Mouse (Mus musculus) urinary bladder, adult 2 months (tissue): ENCODE measurements around the gene Crmp1. TPM values are rescaled to one million over a fixed set of nuclear protein-coding genes. Genes with fewer than 3 reads are reported as not detected.

ENCODE experiments used
- DNase-seq: peaks from one replicate; pipeline ENCODE4 v3.0.0; 2022; ENCODE audit warnings: low spot score
- polyA plus RNA-seq: library from polyadenylated mRNA; depleted of rRNA; stranded (reverse); fragments of >200 nt; gene quantifications from 2 replicates; pipeline ENCODE4 v1.2.3, GENCODE M21; 2012

Gene Crmp1
- polyA plus RNA-seq, 1 experiment = 0.41 TPM

- DNase-seq = no peak
Observed at GRCm38 (mm10) chr5:37240550-37240949, 1.2 kb upstream of the Crmp1 start.

- no peak for DNase-seq
Observed at GRCm38 (mm10) chr5:37241224-37241623, 516 bp upstream of the Crmp1 start.

- no peak for DNase-seq
Observed at GRCm38 (mm10) chr5:37242360-37243168, 824 bp downstream of the Crmp1 start.

DNA sequence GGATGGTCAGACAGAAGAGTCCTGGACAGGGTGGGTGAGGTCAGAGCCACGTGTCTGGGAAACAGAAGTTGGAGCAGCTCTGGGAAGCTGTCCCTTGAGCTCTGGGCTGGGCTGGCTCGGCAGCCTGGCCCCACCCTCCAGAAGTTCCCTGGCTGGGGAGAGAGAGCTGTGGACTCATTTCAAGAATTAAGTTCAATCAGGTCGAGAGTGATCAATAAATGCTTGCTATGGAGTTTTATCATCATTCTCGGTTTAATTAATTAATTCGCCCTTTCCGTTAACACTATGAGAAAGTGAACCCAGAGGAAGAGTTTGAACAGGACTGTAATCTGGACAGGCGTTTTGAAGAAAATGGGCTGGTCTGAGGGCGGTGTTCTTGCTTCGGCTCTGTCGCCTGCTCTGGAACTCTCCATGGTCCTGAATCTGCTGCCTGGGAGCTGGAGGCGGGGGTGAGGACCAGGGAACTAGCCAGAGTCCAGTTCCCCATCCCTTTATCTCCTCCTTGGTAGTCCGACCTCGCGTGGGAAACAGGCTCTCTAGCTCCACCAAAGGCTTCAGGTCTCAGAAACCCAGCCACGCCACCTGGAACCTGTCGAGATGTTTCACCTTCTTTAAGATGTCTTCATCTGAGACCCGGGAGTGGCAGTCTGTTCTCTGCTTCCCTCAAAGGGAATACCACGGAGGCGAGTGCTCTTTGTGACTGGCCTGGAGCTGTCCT is 1.6 kb downstream of the Crmp1 start:
- DNase-seq = no peak

DNA sequence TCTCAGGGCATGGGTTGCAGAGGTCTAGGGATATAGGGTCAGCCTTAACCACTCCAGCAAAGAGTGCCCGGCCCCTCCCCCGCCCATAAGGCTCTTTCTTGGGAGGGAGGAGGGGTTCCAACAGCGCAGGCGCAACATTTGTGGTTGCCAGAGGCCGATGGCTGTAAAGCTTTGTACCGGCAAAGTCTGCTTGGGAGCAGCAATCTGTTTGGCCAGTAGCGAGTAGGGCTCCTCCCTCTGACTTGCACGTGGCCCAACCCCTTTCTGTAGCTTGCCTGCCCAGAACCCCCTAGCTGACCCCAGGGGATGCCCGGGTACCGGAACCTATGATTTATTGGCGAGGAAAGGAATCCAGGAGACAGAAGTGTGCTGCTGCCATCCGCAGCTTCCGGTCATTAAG is 2.4 kb downstream of the Crmp1 start:
- DNase-seq = no peak

- DNase-seq = no peak
Observed at GRCm38 (mm10) chr5:37244666-37245242, 3.0 kb downstream of the Crmp1 start.

GRCm38 (mm10) chr5:37245651-37246050 is 3.9 kb downstream of the Crmp1 start:
- DNase-seq = no peak

GRCm38 (mm10) chr5:37246138-37246910 is 4.6 kb downstream of the Crmp1 start:
- no peak for DNase-seq

GRCm38 (mm10) chr5:37247456-37247855 is 5.7 kb downstream of the Crmp1 start:
- DNase-seq = no peak

DNA sequence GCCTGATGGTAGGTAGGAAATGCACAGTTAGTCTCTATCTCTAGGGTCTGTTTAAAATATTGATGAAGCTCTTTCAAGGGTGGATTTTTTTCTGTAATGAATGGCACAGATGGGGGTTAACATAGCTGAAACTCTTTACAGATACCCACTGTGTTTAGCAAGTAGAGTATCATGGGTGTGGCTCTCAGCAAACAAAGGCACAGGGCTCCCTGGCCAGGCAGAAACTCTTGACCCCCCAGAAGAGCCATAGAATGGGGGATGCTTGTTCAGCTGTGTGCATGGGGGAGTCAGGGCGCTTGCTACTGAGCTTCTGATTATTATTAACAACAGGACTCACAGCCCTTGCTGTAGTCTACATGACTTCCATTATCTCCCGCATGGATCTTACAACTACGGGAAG is 7.1 kb downstream of the Crmp1 start:
- DNase-seq = no peak

- DNase-seq = no peak
Observed at GRCm38 (mm10) chr5:37251596-37251995, 9.9 kb downstream of the Crmp1 start.

GRCm38 (mm10) chr5:37252101-37252804 is 10.5 kb downstream of the Crmp1 start:
- no peak for DNase-seq

DNA sequence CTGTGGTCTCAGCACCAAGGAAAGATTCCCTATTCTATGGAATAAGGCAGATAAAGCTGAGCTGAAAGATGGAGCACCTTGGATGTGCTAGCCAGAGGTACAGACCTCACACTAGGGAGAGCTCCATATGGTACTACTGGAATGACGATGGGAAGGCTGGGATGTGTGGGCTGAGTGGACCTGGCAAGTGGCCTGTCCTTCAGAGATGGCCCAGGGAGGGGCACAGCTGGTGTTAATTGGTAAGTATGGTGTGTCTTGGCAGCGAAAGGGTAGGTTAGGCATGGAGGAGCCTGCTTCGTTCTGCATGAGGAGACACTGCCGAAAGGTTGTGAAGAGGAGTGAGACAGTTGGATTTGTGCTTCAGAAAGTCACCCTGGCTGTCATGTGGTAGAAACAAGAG is 12.8 kb downstream of the Crmp1 start:
- no peak for DNase-seq

- no peak for DNase-seq
Observed at GRCm38 (mm10) chr5:37256823-37257222, 15.1 kb downstream of the Crmp1 start.

DNA sequence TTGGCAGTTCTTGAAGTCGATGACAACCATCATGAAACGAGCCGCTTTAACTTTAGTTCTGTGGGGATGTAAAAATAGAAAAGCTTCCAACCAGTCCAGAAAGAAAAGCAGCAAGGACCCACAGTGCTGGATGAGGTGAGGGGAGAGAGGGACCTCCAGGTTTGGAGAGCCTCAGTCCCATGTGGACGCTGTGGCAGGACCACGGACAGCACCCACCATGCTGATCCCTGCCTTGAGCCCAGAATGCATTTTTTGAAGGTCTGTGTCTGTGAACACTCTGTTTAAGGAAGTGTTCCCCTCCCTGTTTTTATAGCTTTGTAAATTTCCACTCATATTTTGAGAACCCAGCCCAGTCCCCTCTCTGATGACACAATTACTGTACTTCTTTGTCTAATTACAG is 15.5 kb downstream of the Crmp1 start:
- no peak for DNase-seq

- DNase-seq = no peak
Observed at GRCm38 (mm10) chr5:37261734-37262133, 20.0 kb downstream of the Crmp1 start.

DNA sequence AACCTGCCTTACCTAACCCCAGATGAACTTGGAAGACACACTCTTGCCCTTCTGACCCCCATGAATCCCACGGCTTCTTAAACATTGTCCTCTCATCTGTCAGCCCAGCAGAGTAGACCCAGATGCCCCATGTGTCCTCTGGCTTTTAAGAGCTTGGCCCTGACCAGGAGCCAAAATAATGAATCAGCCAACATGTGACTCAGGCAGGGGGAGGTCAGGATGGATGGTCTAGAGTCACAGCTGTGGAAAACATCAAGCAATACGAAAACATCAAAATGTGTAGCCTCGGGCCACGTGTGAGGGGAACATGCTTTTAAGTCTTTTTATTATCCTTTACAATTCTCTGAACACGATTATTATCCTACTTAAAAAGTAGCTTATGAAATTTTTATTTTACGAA is 22.1 kb downstream of the Crmp1 start:
- no peak for DNase-seq

DNA sequence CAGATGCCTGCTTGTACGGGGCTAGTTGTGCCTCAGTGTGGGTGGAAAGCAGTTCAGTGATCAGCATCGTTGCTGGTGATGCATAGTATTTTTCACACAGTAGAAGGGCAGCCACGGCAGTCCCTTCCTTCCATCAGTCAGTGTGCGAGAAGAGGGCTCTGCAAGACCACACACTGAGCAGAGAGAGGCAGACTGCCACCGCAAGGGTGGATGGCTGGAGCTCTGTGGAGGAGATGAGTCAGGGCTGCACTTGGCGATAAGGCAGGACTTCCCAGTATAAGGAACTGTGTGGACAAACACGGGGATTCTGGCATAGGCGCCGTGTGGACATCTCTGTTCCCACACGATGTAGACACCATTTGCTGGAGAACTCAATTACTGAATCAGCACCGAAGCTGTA is 39.3 kb downstream of the Crmp1 start:
- no peak for DNase-seq

DNA sequence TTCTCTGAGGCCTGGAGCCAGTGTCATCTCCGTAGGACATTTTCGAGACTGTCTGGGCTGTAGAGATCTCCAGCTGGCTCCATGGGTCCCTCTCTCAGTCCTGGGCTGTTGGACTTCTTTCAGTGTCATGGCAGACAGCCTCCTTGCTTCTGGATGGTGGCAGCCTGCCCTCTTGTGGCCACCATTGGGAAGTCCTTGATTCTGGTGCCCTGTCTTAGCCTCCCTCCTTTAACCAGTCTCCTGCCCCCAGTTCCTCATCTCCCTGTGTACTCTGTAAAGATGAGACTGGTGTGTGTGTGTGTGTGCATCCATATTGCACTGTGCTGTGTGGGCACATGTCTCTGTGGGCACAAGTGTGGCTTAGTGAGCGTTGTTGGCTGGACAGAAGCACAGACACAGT is 46.6 kb downstream of the Crmp1 start:
- DNase-seq = no peak

DNA sequence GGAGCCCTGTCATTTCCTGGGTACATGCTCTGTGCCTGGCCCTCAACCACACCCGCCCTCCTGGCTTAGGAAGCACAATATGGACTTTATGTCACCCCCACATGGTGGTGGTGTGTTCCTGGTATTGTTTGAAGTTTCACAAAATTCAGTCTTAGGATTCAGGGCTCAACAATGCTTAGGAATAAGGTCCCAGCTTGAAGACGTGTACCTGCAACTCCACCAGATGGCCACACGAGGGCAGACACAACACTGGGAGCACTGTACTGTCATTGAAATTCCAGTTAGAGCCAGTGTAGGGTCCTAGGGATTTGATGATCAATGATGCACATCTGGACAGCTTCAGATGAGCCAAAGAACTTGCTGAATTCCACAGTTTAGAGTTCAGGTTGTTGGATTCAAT is 47.5 kb downstream of the Crmp1 start:
- no peak for DNase-seq

DNA sequence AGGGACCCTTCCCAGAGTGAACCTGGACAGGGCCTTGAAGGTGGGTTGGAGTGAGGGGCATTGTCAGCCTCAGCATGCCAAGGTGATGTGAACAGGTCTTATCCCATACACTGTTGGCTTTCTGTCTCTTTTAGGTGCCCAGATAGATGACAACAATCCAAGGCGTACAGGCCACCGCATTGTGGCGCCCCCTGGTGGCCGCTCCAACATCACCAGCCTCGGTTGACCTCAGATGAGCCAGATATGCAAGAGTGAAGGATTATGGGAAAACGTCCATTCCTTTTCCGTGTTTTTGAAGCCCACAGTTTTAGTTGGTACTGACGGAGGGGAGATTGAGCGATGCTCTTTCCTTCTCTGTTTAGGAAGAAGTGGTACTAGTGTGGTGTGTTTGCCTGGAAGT is 49.2 kb downstream of the Crmp1 start:
- no peak for DNase-seq

DNA sequence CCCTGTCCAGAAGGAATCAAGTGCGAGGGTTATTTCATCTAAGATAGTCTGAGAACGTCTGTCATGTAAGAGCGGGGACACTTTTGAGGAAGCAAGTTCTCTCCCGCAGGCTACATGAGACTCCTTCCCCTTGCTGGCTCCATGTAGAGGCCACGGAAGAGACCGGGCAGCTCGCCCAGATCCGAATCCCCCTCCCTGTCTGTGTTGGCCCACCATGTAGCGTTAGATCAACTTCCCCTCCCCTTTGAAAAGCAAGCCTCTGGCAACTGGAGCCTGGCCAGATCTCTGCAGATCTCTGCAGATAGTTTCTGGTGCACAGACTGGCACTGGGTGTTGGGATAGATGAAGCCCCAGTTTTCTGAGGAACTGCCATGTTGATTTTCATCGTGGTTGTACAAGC is 55.0 kb downstream of the Crmp1 start:
- no peak for DNase-seq
